Mouse (Mus musculus) myocyte (in vitro differentiated cells): ENCODE data around the gene Plk3.
A peak's percentile ranks its signal among the peaks of the same experiment; 100 is the strongest.

Source experiments
- CEBPB ChIP-seq: IDR thresholded peaks from 2 replicates; pipeline ENCODE4 v1.6.1; 2011; ENCODE audit warnings: mild to moderate bottlenecking, moderate library complexity; ENCODE audit not compliant: poor library complexity, insufficient read depth, severe bottlenecking
- E2F4 ChIP-seq: IDR thresholded peaks from one replicate; pipeline ENCODE4 v1.6.1; 2011; ENCODE audit warnings: mild to moderate bottlenecking, control low read depth, moderate library complexity; ENCODE audit not compliant: insufficient read depth
- MAX ChIP-seq: IDR thresholded peaks from one replicate; pipeline ENCODE4 v1.6.1; 2011; ENCODE audit warnings: low read depth, mild to moderate bottlenecking, control low read depth
- MYOD1 ChIP-seq, 3 experiments: IDR thresholded peaks; one replicate each; pipeline ENCODE4 v1.6.1; 2011; ENCODE audit warnings: control low read depth in 2 of 3, low read depth in 2 of 3, mild to moderate bottlenecking in 2 of 3, moderate library complexity in 1 of 3; ENCODE audit not compliant: insufficient read length in 2 of 3, control insufficient read depth in 1 of 3
- MYOG ChIP-seq, 3 experiments: IDR thresholded peaks; one replicate each; pipeline ENCODE4 v1.6.1; 2011; ENCODE audit warnings: control low read depth in 2 of 3, low read depth in 2 of 3, mild to moderate bottlenecking in 2 of 3; ENCODE audit not compliant: insufficient read length in 2 of 3, control insufficient read depth in 1 of 3, insufficient read depth in 1 of 3
- POLR2A ChIP-seq: IDR thresholded peaks from one replicate; pipeline ENCODE4 v1.6.1; 2011; ENCODE audit warnings: low read depth, mild to moderate bottlenecking, control low read depth, moderate library complexity; ENCODE audit not compliant: insufficient read length
- SRF ChIP-seq: IDR thresholded peaks from one replicate; pipeline ENCODE4 v1.6.1; 2011; ENCODE audit warnings: low read depth; ENCODE audit not compliant: control insufficient read depth, insufficient read length
- TCF3 ChIP-seq: IDR thresholded peaks from one replicate; pipeline ENCODE4 v1.6.1; 2011; ENCODE audit warnings: low read depth, control low read depth; ENCODE audit not compliant: insufficient read length
- USF1 ChIP-seq: IDR thresholded peaks from one replicate; pipeline ENCODE4 v1.6.1; 2011; ENCODE audit warnings: low read depth, mild to moderate bottlenecking, control low read depth, moderate library complexity

DNA sequence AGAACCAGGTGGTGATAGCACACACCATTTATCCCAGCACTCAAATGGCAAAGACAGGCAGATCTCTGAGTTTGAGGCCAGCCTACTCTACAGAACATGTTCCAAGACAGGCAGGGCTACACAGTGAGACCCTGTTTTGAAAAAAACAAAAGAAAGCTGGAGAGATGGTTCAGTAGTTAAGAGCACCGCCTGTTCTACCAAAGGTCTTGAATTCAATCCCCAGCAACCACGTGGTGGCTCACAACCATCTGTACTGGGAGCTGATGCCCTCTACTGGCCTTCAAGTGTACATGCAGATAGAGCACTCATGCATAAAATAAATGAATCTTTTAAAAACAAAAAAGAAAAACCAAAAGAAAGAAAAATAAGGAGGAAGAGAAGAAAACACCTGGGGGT is 5.5 kb upstream of the Plk3 start:
- no peak for TF ChIP-seq POLR2A
- TF ChIP-seq MYOD1 (IDR thresholded peaks at IDR 0.05; ENCODE audit: control insufficient read depth in 1 of 3, insufficient read length in 2 of 3, low read depth in 2 of 3) = no peak
- no peak for TF ChIP-seq MYOG (IDR thresholded peaks at IDR 0.05; ENCODE audit: control insufficient read depth in 1 of 3, insufficient read depth in 1 of 3, insufficient read length in 2 of 3, low read depth in 2 of 3)
- TF ChIP-seq USF1 = peak; percentile 95
- TF ChIP-seq MAX = peak; percentile 80
- TF ChIP-seq TCF3 = no peak
- no peak for TF ChIP-seq SRF
- no peak for TF ChIP-seq E2F4
- TF ChIP-seq CEBPB = no peak
